Mouse (Mus musculus) frontal cortex, postnatal 36 days (tissue): Measurements from ENCODE around the gene Ap2b1.
"Not testable (repeated sequence)": the region's sequence is repeated elsewhere in the genome, so short reads cannot be mapped to it uniquely, and the experiment has no call there.

ENCODE experiments used
- DNase-seq, 2 experiments: peaks; one replicate each; pipeline ENCODE4 v3.0.0; 2022; ENCODE audit warnings: low spot score in 2 of 2

Ap2b1 gene

GRCm38 (mm10) chr11:83301431-83301831 is 2.6 kb downstream of the Ap2b1 start:
- DNase-seq = no peak

GRCm38 (mm10) chr11:83302124-83302523 is 3.3 kb downstream of the Ap2b1 start:
- DNase-seq = peak in 1 of 2 experiments; percentile 35

- peak; percentile 94 to 97 for DNase-seq
Measured at GRCm38 (mm10) chr11:83302526-83303251, 3.9 kb downstream of the Ap2b1 start, which contains the start of gene Pex12. TSS of gene Pex12 (minus strand) at chr11:83302586.

- no peak for DNase-seq
Measured at GRCm38 (mm10) chr11:83303751-83304150, 4.9 kb downstream of the Ap2b1 start.

GRCm38 (mm10) chr11:83304485-83304884 is 5.7 kb downstream of the Ap2b1 start:
- no peak for DNase-seq

GRCm38 (mm10) chr11:83306700-83307253 is 8.0 kb downstream of the Ap2b1 start:
- DNase-seq = no peak

DNA sequence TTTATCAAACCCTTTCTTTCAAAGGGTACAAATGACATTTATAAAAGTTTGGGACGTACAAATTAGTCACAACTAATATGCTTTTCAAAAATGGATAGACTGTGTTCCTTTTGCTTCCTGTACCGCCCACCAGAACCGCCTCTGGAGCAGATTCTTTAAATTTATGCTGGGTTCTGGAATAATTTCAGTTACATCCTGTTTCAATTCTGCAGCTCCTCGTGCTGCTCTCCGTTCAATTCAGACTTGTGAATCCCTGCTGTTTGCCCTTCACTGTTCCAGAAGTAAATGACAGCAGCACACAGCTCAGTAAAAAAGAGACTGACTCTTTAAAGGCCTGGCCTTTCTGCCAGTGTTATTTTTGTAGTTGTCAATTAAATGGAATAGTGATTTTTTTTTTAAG is 13.6 kb downstream of the Ap2b1 start:
- peak; percentile 46 to 71 for DNase-seq

DNA sequence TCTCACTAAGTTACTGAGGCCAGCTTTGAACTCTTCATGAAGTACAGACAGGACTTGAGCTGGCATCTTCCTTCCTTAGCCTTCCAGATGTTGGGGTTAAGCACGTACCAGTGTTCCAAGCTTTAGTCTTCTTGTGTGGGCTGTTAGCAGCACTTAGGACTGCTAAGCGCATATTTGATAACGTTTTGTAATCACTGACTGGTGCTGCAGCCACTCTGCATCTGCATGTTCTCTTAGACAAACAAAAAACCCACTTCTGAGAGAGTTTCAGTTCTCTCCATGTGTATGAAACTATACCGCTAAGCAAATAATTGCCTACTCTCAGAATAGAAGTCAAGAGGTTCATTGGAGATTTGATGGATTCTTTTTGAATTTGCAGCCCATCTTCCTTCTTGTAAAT is 20.2 kb downstream of the Ap2b1 start:
- no peak for DNase-seq

GRCm38 (mm10) chr11:83326692-83327091 is 27.9 kb downstream of the Ap2b1 start:
- DNase-seq = not testable (repeated sequence)

DNA sequence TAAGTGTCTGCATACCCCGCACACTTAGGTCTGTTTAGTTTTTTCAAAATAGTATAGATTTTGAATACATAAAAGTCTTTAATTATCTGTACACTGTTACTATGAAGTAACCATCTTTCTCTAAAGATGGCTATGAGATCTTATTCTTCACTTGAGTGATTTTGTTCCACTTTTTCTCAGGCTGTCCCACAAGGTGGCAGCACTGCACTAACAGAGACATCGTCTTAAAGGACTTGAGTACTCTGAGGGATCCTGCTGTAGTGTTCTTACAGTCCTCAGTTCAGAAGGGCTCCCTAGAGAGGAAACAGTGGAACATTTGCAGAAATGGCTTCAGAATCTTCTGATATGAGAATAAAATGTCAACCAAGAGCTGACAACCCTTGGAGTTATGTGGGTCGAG is 28.6 kb downstream of the Ap2b1 start:
- DNase-seq = peak; percentile 40 to 76

DNA sequence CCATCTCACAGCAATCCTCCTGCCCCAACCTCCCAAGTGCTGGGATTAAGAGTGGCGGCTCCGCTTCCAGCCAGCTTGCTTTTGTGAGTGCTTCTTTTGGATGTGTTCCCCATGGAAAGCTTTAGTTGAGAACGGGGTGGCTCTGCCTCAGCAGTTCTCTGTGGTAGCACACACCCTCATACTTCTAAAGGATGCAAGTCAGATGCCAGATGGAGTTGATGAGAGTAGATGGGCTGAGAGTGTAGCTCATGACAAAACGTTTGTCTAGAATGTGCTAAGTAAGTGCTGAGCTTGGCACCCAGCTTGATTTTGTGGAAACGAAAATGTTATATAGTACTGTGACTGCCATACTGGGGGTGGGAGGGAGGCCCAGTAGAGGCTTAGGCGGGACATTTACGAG is 37.0 kb downstream of the Ap2b1 start:
- peak; percentile 35 to 63 for DNase-seq

DNA sequence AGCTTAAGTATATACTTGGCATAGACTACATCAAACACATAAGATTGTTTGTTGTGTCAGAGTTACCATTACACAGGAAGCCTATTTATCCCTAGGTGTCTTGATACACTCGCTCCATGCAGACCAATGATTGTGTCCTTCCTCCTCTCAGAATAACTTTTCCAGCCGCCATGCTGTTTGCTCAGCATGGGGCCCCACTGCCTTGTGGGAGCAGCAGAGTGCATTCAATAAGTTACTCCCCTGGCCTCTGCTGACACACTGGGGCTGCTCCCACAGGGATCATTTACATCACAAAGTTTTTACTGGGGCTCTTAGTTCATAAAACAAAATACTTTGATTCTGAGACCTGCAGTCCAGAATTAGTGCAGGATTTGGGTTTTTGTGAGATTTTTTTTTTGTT is 40.9 kb downstream of the Ap2b1 start:
- DNase-seq = no peak

DNA sequence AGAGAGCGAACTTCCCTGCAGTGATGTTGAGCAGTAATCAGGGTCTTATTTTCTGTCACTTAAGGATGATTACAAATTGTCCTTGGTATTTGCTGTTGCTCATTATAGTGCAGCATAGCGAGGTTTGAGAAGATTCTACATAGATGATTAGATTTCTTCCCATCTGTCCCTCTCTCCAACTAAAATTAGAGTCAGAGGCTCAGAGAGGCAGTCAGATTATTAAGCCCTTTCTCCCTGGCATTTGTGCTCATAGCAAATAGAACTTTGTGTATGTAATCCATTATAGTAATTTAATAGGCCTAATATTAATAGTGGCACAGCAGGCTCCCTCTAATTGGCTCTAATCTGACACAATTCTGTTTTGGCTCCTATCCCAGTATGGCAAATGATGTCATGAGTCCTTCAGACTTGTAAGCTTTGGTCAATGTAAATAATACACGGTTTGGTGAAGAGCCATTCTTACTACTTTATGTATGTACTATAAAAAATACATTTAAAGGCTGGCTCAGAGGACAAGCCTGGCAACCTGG is 43.0 kb downstream of the Ap2b1 start:
- DNase-seq = no peak

DNA sequence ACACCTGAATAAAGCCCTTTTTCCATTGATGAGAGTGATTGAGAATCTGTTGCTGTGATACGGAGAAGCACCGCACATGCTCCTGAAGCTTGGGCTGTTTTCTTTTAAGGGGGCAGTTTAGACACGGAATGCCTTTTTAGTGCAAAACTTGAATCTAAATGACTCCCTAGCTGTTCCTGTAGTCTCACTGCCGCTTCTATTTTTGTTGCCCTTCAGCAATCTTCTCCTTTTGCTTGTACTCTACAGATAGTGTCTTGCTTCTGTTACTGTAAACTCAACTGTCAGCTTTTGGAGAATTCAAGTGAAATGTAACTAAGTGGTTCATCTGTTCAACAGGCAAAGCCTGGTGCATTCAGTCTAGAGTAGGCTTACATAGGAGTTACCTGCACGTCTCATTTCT is 56.6 kb downstream of the Ap2b1 start:
- no peak for DNase-seq

- peak in 1 of 2 experiments; percentile 60 for DNase-seq
Measured at GRCm38 (mm10) chr11:83357421-83357820, 58.6 kb downstream of the Ap2b1 start.

GRCm38 (mm10) chr11:83364656-83365055 is 65.8 kb downstream of the Ap2b1 start:
- DNase-seq = no peak

- DNase-seq = peak; percentile 24 to 52
Measured at GRCm38 (mm10) chr11:83371267-83371666, 72.4 kb downstream of the Ap2b1 start.

- DNase-seq = no peak
Measured at GRCm38 (mm10) chr11:83379745-83380341, 81.0 kb downstream of the Ap2b1 start.

DNA sequence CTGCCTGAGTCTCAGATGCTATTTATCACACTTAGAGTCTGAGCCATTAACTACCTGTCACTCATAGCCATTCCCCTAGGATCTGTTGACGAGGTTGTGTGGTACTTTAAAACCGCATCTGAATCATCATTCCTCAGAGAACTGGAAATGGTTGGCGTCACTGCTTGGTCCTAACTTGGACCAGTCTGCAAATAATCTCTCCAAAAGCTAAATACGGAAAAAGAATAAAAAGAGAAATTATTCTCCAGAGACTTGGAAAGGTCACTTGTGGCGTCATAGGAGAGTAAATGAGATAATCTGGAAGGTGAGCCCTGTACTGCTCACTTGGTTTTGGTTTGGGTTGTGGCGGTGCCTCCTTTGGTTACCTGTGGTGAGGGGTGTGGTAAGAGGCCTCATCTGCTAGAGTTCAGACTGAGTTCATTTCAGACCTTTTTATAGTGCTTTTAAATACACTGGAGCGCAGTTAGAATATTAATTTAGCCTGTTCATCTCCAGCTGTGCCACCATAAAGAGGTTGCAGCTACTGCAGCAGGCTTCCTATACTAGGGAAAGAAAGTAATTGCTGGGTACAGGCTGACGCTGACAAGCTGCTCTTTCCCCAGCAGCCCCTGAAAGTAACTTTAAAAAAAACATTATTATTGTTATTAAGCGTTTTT is 84.2 kb downstream of the Ap2b1 start:
- no peak for DNase-seq

DNA sequence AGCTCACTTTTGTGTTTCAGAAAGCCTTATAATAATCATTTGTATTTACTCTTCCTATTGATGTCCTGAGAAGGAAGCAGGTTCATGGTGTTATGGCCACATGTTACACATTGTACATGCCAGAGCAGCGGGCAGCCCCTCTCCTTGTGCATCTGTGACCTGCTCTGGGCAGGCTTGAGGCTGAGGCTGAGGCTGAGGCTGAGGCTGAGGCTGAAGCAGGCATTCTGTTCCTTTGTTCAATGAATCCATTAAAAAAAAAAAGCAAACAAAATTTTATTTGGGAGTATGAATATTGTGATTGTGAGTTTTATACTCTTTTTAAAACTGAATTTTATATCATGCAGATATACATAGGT is 84.7 kb downstream of the Ap2b1 start:
- DNase-seq = no peak

DNA sequence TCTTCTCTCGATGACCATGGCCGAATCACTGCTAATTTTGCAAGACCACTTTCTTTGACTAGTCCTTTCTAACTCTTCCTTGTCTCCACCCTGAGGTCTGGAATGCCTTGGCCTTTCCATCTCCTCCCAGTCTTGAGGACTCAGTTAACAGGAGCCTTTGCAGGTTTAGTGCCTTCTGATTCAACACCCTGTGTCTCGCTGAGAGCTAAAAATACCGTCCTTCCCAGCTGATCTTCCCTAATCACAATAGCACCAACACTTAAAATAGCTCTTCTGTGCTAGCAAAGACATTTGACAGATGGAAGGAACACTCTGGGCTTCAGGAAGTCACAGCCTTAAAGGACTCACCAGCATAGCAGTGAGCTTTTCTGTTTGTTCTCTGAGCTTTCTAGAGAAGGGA is 94.2 kb downstream of the Ap2b1 start:
- peak in 1 of 2 experiments; percentile 61 for DNase-seq

DNA sequence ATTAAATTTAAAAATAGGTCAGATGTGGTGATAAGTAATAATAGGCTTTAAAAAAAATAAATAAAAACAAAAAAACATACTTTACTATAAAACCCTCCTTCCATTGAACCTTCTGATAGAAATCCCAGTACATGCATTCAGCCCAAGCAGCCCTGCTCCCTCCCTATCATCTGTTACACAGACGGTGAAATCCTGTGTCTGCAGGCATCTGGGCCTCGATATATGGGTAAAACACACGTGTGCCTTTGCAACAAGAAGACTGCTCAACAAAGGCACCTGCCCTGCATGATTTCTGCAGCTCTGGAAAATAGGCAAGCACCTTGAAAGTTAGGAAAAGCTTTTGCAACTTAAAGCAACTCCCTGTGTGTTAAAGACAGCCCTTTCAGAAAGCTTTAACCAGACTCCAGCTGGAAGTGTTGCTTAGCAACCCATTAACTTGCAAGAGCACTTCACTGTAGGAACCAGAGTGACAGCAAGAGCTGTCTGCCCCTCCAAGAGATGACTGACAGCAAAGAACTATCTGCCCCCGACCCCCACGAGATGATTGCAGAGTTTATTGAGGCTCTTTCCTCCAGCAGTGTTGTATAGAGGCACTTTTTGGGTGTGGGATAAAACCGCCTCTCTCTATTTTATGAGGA is 96.1 kb downstream of the Ap2b1 start:
- DNase-seq = no peak
